Mouse (Mus musculus) gastrocnemius, postnatal 10 days (tissue): ENCODE measurements at regions not wholly inside any gene's neighbourhood (a gene's known extent, or its start where the extent isn't known, plus 50 kb on each side); places are given as distances from the start of the nearest gene placed in this dataset.
A peak's percentile ranks its signal among the peaks of the same experiment; 100 is the strongest.

ENCODE experiments used
- DNase-seq: peaks from one replicate; pipeline ENCODE4 v3.0.0; 2021; ENCODE audit warnings: mixed read lengths

GRCm38 (mm10) chr2:131801212-131801611 is 58.3 kb downstream of the Erv3 start:
- no peak for DNase-seq

- no peak for DNase-seq
Measured at GRCm38 (mm10) chr2:131800126-131800894, 59.2 kb downstream of the Erv3 start.

DNA sequence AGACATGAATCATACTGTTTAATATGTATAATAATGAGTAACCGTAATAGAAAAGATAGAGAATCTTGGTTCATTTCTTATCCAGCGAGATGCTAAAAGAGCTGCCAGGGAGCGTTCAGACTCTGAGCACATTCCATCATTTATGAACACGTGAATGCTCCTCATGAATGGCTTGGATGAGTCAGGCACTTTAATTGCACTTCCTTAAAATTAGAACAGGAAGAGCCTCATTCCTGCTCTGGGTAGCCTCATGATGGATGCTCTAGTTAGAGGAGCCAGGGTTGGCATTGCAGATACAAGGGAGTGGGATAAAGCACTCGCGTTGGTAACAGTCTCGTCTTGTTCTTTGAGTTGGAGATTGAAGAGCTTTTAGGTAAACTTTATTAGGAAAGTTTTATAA is 60.1 kb downstream of the Erv3 start:
- no peak for DNase-seq

- DNase-seq = no peak
Measured at GRCm38 (mm10) chr2:131797001-131797693, 62.4 kb downstream of the Erv3 start.

GRCm38 (mm10) chr2:131775381-131775780 is 84.2 kb downstream of the Erv3 start:
- DNase-seq = no peak

DNA sequence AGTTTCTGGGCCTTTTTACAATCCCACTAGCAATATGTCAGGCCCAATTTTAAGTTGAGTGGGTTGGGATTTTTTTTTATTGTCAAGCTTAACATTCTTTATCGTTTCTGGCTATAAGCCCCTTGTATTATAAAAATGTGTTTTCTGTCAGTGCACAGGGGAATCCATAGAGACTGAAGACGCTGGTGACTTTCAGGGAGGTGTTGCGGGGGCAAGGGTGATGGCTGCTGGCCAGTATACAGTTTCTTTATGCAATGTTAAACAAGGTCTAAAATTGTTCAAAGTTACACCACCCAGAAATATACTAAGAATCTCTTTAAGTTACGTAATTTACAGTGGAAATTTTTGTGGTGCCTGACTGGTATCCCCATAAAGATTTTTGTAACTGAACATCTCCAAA is 85.9 kb downstream of the Erv3 start:
- no peak for DNase-seq

DNA sequence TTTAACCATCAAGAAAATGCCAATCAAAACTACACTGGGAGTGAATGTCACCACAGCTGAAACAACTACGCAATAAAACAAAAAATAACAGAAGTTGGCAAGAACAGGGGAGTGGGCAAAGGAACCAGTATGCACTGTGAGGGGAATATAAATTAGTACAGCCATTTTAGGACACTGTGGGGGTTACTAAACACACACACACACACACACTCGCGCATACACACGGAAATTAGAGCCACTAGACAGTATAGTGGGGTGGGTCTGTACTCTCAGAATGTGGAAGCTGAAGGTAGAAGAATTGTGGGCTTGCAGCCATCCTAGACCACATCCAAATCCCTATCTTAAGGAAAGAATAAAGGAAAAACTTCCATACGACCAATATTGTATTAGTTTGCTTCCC is 87.4 kb downstream of the Erv3 start:
- DNase-seq = no peak

- peak; percentile 40 for DNase-seq
Measured at GRCm38 (mm10) chr2:131770852-131771251, 88.7 kb downstream of the Erv3 start.

GRCm38 (mm10) chr2:131769656-131770210 is 89.8 kb downstream of the Erv3 start:
- no peak for DNase-seq

DNA sequence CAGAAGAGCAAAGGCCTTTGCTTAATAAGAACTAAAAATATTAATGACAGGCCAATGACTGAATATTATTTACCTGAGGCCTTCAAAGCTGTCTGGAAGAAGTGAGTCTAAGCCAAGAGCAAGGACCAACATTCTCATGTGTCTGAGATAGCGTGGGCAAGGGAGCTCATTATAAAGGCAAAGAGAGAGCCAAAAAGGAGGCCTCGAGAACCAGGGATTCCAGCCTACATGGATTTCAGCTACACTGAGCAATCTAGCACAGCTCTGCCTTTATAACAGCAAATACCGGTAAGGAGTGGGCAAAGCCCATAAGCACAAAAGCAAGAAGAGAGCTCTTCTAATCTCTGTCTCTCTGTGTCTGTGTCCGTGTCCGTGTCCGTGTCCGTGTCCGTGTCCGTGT is 93.0 kb downstream of the Erv3 start:
- DNase-seq = no peak

DNA sequence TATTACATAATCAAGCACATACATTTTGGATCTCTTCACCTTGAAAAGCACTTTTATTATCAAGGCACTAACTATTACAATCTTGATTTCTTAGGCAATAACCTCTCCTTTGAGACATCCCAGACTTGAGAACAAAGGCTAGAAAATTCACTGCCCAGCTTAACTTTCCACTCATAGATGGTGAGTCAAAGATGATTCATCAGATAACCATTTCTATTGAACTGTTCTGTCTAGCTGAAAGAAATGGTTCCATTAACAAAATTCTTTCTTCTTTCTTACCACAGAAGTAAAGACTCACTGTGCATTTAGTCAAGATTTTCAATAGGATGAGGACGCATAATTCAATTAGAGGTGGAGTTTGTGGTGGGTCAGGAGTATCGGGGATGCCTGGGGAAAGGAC is 98.0 kb downstream of the Erv3 start:
- DNase-seq = no peak

GRCm38 (mm10) chr2:131757183-131757903 is 102.2 kb downstream of the Erv3 start:
- DNase-seq = no peak

DNA sequence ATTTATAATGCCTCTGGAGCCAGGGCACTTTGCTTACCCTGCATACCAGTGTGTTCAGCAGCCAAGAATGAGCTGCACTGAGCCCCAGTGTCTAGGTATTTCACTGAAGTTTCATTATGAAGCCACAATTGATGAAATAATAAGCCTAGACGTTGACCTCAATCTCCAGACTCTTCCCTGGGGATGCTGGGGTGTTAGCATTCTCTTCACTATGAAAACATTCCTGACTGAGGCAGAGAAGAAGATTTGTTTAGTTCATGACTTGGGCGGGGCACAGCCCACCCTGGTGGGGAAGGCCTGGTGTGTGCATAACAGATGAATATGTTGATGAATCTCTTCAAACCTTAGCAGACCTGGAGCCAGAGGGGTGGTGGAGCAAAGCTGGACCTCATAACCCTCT is 104.4 kb downstream of the Erv3 start:
- DNase-seq = no peak

- no peak for DNase-seq
Measured at GRCm38 (mm10) chr2:131753436-131753835, 106.1 kb downstream of the Erv3 start.

GRCm38 (mm10) chr2:131750679-131751078 is 108.9 kb downstream of the Erv3 start:
- no peak for DNase-seq

GRCm38 (mm10) chr2:131750206-131750605 is 109.3 kb downstream of the Erv3 start:
- DNase-seq = no peak

GRCm38 (mm10) chr2:131749746-131750145 is 109.8 kb downstream of the Erv3 start:
- DNase-seq = no peak

- DNase-seq = no peak
Measured at GRCm38 (mm10) chr2:131748791-131749190, 110.8 kb downstream of the Erv3 start.

DNA sequence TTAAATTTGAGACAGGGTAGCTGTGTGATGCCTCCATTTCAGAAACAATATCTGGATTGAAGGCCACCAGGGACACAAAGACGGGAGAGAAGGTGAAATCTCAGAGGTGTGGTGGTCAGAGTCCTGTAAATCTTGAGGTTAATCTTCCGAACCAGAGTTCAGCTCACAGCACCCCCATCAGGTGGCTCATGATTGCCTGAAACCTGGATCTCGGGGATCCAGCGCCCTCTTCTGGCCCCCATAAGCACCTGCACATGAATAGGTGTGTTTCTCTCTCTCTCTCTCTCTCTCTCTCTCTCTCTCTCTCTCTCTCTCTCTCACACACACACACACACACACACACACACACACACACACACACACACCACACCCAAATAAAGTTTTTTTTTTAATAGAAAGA is 111.8 kb downstream of the Erv3 start:
- DNase-seq = no peak

DNA sequence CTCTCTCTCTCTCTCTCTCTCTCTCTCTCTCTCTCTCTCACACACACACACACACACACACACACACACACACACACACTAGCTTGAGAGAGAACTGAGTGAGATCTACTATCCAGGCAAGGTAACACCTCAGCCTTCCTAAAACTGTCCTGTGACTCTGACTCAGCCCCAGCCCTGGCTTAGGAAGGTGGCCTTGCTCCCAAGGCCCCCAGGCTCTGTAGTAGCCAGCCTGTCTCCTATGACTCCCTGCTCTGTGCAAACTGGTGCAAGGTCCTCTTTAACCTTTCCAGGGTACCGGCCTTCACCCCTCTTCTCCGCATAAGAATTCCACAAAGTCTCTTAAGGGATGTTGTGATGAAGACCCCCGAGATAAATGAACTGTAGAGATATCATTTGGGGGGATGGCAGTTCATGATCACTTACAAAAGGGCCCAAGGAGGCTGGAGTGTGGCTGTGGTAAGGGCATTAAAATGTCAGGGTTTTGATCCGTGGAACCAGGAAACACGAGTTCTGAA is 114.1 kb downstream of the Erv3 start:
- no peak for DNase-seq

DNA sequence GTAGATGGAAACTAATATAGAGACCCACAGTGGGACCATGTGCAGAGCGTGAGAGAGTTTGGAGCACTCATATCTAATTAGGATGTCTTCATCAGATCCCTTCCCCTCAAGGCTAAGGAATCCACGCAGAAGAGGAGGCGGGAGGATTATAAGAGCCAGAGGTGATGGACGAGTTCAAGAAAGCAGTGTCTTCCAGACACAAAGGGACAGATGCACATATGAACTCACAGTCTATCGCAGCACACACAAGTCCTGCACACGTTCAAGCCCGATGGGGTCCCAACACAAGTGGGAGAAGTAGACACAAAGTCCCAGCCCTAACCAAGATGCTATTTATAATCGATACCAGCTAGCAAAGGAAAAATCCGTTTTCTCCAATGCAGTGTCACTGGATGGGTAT is 114.6 kb downstream of the Erv3 start:
- no peak for DNase-seq

DNA sequence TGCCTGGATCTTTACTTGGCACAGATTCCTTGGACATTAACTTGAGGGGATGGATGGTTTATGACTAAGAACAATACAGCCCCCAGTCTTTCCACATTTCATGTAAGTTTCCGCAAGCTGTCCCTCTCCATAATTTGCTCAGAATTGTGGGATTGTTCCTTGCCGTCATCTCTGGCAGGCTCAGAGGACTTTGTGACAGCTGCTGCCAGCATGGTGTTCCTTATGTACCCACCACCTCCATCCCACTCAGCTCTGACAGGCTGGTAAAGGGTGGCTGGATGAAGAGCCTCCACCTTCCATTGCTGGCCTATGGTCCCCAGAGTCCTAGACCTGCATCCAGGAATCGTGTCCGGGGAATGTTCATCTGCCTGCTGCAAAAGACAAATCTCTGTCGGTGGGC is 119.1 kb downstream of the Erv3 start:
- no peak for DNase-seq

DNA sequence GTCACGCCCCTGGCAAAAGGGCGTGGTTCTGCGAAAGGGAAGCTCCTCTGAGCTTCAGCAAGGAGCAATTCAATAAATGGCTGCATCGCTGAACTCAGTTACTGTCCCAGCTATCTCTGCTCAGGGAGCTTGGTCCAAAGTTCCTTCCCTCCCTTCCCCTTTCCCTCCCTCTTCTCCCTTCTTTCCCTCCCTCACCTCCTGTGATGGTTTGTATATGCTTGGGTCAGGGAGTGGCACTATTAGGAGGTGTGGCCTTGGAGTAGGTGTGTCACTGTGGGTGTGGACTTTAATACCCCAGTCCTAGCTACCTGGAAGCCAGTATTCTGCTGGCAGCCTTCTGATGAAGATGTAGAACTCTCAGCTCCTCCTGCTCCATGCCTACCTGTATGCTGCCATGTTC is 120.5 kb downstream of the Erv3 start:
- no peak for DNase-seq
